Mouse (Mus musculus): ENCODE measurements around the gene Edf1. TPM values are rescaled to one million over a fixed set of nuclear protein-coding genes. Genes with fewer than 3 reads are reported as not detected.

The Edf1 gene
- polyA plus RNA-seq, 1 experiment from 2014 or later: 190 TPM

GRCm38 (mm10) chr2:25578796-25579736 is 21.4 kb downstream of the Edf1 start:
- 5% methylated on average over 71 of the region's 77 CpGs for WGBS (ENCODE audit: insufficient replicate concordance)
- no peak for ATAC-seq (ENCODE audit: low read depth)
- Histone ChIP-seq H3K36me3 (ENCODE audit: control insufficient read depth, insufficient read depth) (no peaks in the 10 kb centered on the region), H3K4me3 (ENCODE audit: low read depth, low read length) (no peak overlapping the region), H3K4me1 (ENCODE audit: control insufficient read depth, low read depth, low read length) (peaks cover 51% of the 10 kb centered on the region), H3K9ac (ENCODE audit: low read depth, low read length) (no peak overlapping the region), H3K4me2 (ENCODE audit: low read depth, low read length) (no peak overlapping the region), H3K9me3 (replicated peaks; ENCODE audit: control insufficient read depth, low read length) (no peaks in the 10 kb centered on the region), H3K27me3 (ENCODE audit: control insufficient read depth, insufficient read depth, low read depth, low read length) (peaks cover 59% of the 10 kb centered on the region), H3K27ac (ENCODE audit: low read length) (no peak overlapping the region)

GRCm38 (mm10) chr2:25579737-25580460 is 22.3 kb downstream of the Edf1 start:
- Histone ChIP-seq H3K9ac (ENCODE audit: low read depth, low read length) (no peak overlapping the region), H3K27ac (ENCODE audit: low read length) (no peak overlapping the region), H3K27me3 (ENCODE audit: control insufficient read depth, insufficient read depth, low read depth, low read length) (peaks cover 59% of the 10 kb centered on the region), H3K9me3 (replicated peaks; ENCODE audit: control insufficient read depth, low read length) (no peaks in the 10 kb centered on the region), H3K4me2 (ENCODE audit: low read depth, low read length) (no peak overlapping the region), H3K4me1 (ENCODE audit: control insufficient read depth, low read depth, low read length) (peaks cover 48% of the 10 kb centered on the region), H3K4me3 (ENCODE audit: low read depth, low read length) (no peak overlapping the region), H3K36me3 (ENCODE audit: control insufficient read depth, insufficient read depth) (peaks cover 2% of the 10 kb centered on the region; the same call in 1 of the 2 replicates)
- no peak for ATAC-seq (ENCODE audit: low read depth)
- WGBS (ENCODE audit: insufficient replicate concordance): 6% methylated on average over 27 of the region's 27 CpGs

GRCm38 (mm10) chr2:25580621-25581101 is 23.0 kb downstream of the Edf1 start:
- peaks cover 43% of the 10 kb centered on the region for H3K4me1 ChIP-seq (ENCODE audit: control insufficient read depth, low read depth, low read length)
- H3K9ac ChIP-seq (ENCODE audit: low read depth, low read length): no peak overlapping the region
- no peak overlapping the region for H3K4me2 ChIP-seq (ENCODE audit: low read depth, low read length)
- H3K4me3 ChIP-seq (ENCODE audit: low read depth, low read length): no peak overlapping the region
- peaks cover 2% of the 10 kb centered on the region; the same call in 1 of the 2 replicates for H3K36me3 ChIP-seq (ENCODE audit: control insufficient read depth, insufficient read depth)
- no peak for ATAC-seq (ENCODE audit: low read depth)
- H3K27me3 ChIP-seq (ENCODE audit: control insufficient read depth, insufficient read depth, low read depth, low read length): peaks cover 58% of the 10 kb centered on the region
- no peaks in the 10 kb centered on the region for H3K9me3 ChIP-seq (replicated peaks; ENCODE audit: control insufficient read depth, low read length)
- H3K27ac ChIP-seq (ENCODE audit: low read length): no peak overlapping the region
- WGBS (ENCODE audit: insufficient replicate concordance): 21% methylated on average over 6 of the region's 6 CpGs

GRCm38 (mm10) chr2:25581294-25581864 is 23.7 kb downstream of the Edf1 start, which contains the start of gene Ajm1:
Gene Ajm1, minus strand, starts transcription at chr2:25581757.
- H3K27me3 ChIP-seq (ENCODE audit: control insufficient read depth, insufficient read depth, low read depth, low read length): peaks cover 50% of the 10 kb centered on the region
- peaks cover 2% of the 10 kb centered on the region; the same call in 1 of the 2 replicates for H3K36me3 ChIP-seq (ENCODE audit: control insufficient read depth, insufficient read depth)
- peak; percentile 64 for ATAC-seq (ENCODE audit: low read depth)
- peak within 1 kb of the TSS; percentile 22; the same call in 1 of the 2 replicates for H3K4me3 ChIP-seq (ENCODE audit: low read depth, low read length)
- H3K9ac ChIP-seq (ENCODE audit: low read depth, low read length): no peak within 1 kb of the TSS
- H3K4me1 ChIP-seq (ENCODE audit: control insufficient read depth, low read depth, low read length): peaks cover 41% of the 10 kb centered on the region
- no peaks in the 10 kb centered on the region for H3K9me3 ChIP-seq (replicated peaks; ENCODE audit: control insufficient read depth, low read length)
- WGBS (ENCODE audit: insufficient replicate concordance): 5% methylated on average over 19 of the region's 19 CpGs
- peak within 1 kb of the TSS; percentile 50 for H3K4me2 ChIP-seq (ENCODE audit: low read depth, low read length)
- H3K27ac ChIP-seq (ENCODE audit: low read length): no peak within 1 kb of the TSS

GRCm38 (mm10) chr2:25581901-25582301 is 24.3 kb downstream of the Edf1 start:
- H3K4me2 ChIP-seq (ENCODE audit: low read depth, low read length): peak overlapping the region; percentile 50; the same call in 1 of the 2 replicates
- peaks cover 41% of the 10 kb centered on the region for H3K4me1 ChIP-seq (ENCODE audit: control insufficient read depth, low read depth, low read length)
- 9% methylated on average over 6 of the region's 6 CpGs for whole genome bisulfite sequencing (ENCODE audit: insufficient replicate concordance)
- peaks cover 45% of the 10 kb centered on the region for H3K27me3 ChIP-seq (ENCODE audit: control insufficient read depth, insufficient read depth, low read depth, low read length)
- H3K9ac ChIP-seq (ENCODE audit: low read depth, low read length): no peak overlapping the region
- peaks cover 2% of the 10 kb centered on the region; the same call in 1 of the 2 replicates for H3K36me3 ChIP-seq (ENCODE audit: control insufficient read depth, insufficient read depth)
- ATAC-seq (ENCODE audit: low read depth): no peak
- no peak overlapping the region for H3K27ac ChIP-seq (ENCODE audit: low read length)
- no peaks in the 10 kb centered on the region for H3K9me3 ChIP-seq (replicated peaks; ENCODE audit: control insufficient read depth, low read length)
- no peak overlapping the region for H3K4me3 ChIP-seq (ENCODE audit: low read depth, low read length)

- H3K27ac ChIP-seq (ENCODE audit: low read length): no peak overlapping the region
- H3K4me1 ChIP-seq (ENCODE audit: control insufficient read depth, low read depth, low read length): peaks cover 39% of the 10 kb centered on the region
- H3K27me3 ChIP-seq (ENCODE audit: control insufficient read depth, insufficient read depth, low read depth, low read length): peaks cover 38% of the 10 kb centered on the region
- H3K4me3 ChIP-seq (ENCODE audit: low read depth, low read length): no peak overlapping the region
- no peaks in the 10 kb centered on the region for H3K9me3 ChIP-seq (replicated peaks; ENCODE audit: control insufficient read depth, low read length)
- peaks cover 2% of the 10 kb centered on the region; the same call in 1 of the 2 replicates for H3K36me3 ChIP-seq (ENCODE audit: control insufficient read depth, insufficient read depth)
- 34% methylated on average over 12 of the region's 12 CpGs for WGBS (ENCODE audit: insufficient replicate concordance)
- H3K4me2 ChIP-seq (ENCODE audit: low read depth, low read length): no peak overlapping the region
- no peak for ATAC-seq (ENCODE audit: low read depth)
- no peak overlapping the region for H3K9ac ChIP-seq (ENCODE audit: low read depth, low read length)
Measured at GRCm38 (mm10) chr2:25582466-25583119, 24.9 kb downstream of the Edf1 start.

GRCm38 (mm10) chr2:25583120-25583481 is 25.5 kb downstream of the Edf1 start:
- WGBS (ENCODE audit: insufficient replicate concordance): 82% methylated on average over 6 of the region's 6 CpGs

GRCm38 (mm10) chr2:25583571-25583970 is 25.9 kb downstream of the Edf1 start:
- H3K4me1 ChIP-seq (ENCODE audit: control insufficient read depth, low read depth, low read length): peaks cover 33% of the 10 kb centered on the region
- no peak overlapping the region for H3K4me3 ChIP-seq (ENCODE audit: low read depth, low read length)
- peaks cover 28% of the 10 kb centered on the region for H3K27me3 ChIP-seq (ENCODE audit: control insufficient read depth, insufficient read depth, low read depth, low read length)
- H3K4me2 ChIP-seq (ENCODE audit: low read depth, low read length): no peak overlapping the region
- H3K27ac ChIP-seq (ENCODE audit: low read length): no peak overlapping the region
- H3K9ac ChIP-seq (ENCODE audit: low read depth, low read length): no peak overlapping the region
- peaks cover 2% of the 10 kb centered on the region; the same call in 1 of the 2 replicates for H3K36me3 ChIP-seq (ENCODE audit: control insufficient read depth, insufficient read depth)
- no peak for ATAC-seq (ENCODE audit: low read depth)
- H3K9me3 ChIP-seq (replicated peaks; ENCODE audit: control insufficient read depth, low read length): no peaks in the 10 kb centered on the region
- 71% methylated on average over 4 of the region's 4 CpGs for WGBS (ENCODE audit: insufficient replicate concordance)

More at GRCm38 (mm10) chr2:25583120-25583481, 25.5 kb downstream of the Edf1 start:
- H3K9ac ChIP-seq (ENCODE audit: low read depth, low read length): no peak overlapping the region
- H3K27ac ChIP-seq (ENCODE audit: low read length): no peak overlapping the region
- peaks cover 2% of the 10 kb centered on the region; the same call in 1 of the 2 replicates for H3K36me3 ChIP-seq (ENCODE audit: control insufficient read depth, insufficient read depth)
- H3K4me1 ChIP-seq (ENCODE audit: control insufficient read depth, low read depth, low read length): peaks cover 34% of the 10 kb centered on the region
- H3K4me2 ChIP-seq (ENCODE audit: low read depth, low read length): no peak overlapping the region
- no peak for ATAC-seq (ENCODE audit: low read depth)
- no peak overlapping the region for H3K4me3 ChIP-seq (ENCODE audit: low read depth, low read length)
- no peaks in the 10 kb centered on the region for H3K9me3 ChIP-seq (replicated peaks; ENCODE audit: control insufficient read depth, low read length)
- peaks cover 33% of the 10 kb centered on the region for H3K27me3 ChIP-seq (ENCODE audit: control insufficient read depth, insufficient read depth, low read depth, low read length)
